Mouse (Mus musculus) neural tube, embryonic 12.5 days (tissue): Measurements from ENCODE around the gene Usp48. TPM values are rescaled to one million over a fixed set of nuclear protein-coding genes. Genes with fewer than 3 reads are reported as not detected.

Experiments
- ATAC-seq: fragments of 200-750 bp; cut with Nextera tagmentation; 2 replicates; pipeline ENCODE4 v1.8.0; 2017; ENCODE audit warnings: low read depth, mild to moderate bottlenecking, moderate TSS enrichment, moderate library complexity; ENCODE audit not compliant: low FRiP score
- H3K27ac ChIP-seq: fragments of 300-500 bp; sonication (generic); 2 replicates; pipeline ENCODE4 v1.5.1; 2016
- H3K27me3 ChIP-seq: fragments of 300-500 bp; sonication (generic); replicated peaks from 2 replicates; pipeline ENCODE4 v1.6.1; 2016; ENCODE audit warnings: mild to moderate bottlenecking
- H3K36me3 ChIP-seq: fragments of 300-500 bp; sonication (generic); 2 replicates; pipeline ENCODE4 v1.6.1; 2016; ENCODE audit warnings: mild to moderate bottlenecking
- H3K4me1 ChIP-seq: fragments of 300-500 bp; sonication (generic); 2 replicates; pipeline ENCODE4 v1.6.1; 2016
- H3K4me2 ChIP-seq: fragments of 300-500 bp; sonication (generic); replicated peaks from 2 replicates; pipeline ENCODE4 v1.6.1; 2016; ENCODE audit warnings: mild to moderate bottlenecking
- H3K4me3 ChIP-seq: fragments of 300-500 bp; sonication (generic); 2 replicates; pipeline ENCODE4 v1.5.1; 2016
- H3K9ac ChIP-seq: fragments of 300-500 bp; sonication (generic); 2 replicates; pipeline ENCODE4 v1.6.1; 2016; ENCODE audit warnings: mild to moderate bottlenecking
- H3K9me3 ChIP-seq: fragments of 300-500 bp; sonication (generic); 2 replicates; pipeline ENCODE4 v1.6.1; 2016; ENCODE audit warnings: mild to moderate bottlenecking
- WGBS: fragments of 180-500 bp; shearing (Covaris S2); methylation state at CpG from one replicate; pipeline ENCODE4 v1.1.7; 2016; 5-methylcytosine and 5-hydroxymethylcytosine counted together
- polyA plus RNA-seq: library from polyadenylated mRNA; unstranded; fragments of >200 nt; fragmentation: Nextera tagmentation; extraction: Ambion mirVana; gene quantifications from 2 replicates; pipeline ENCODE4 v1.2.1, GENCODE M21; 2016

Gene Usp48
- polyA plus RNA-seq, 1 experiment from 2014 or later = 79.0 TPM

DNA sequence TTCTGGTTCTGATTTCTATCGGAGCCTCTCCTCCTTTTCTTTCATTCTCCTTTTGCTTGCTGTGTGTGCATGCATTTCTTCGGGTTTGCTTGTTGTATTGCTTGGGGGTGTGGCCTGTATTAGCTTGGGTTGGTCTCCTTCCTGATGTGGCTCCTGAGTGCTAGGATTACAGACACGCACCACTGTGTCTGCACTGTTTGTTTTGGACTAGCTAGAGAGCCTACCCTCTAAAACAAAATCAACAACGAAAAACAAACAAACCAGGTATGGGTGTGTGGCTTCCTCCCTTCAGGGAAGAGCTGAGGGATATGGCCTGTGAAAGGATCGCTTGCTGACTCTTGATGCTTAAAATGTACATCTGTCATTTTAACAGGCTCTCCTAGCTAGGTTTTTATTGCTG, 57.4 kb downstream of the Usp48 start:
- H3K9ac ChIP-seq = no peak overlapping the region
- no peak overlapping the region for H3K4me2 ChIP-seq
- no peak overlapping the region for H3K27ac ChIP-seq
- peaks cover 96% of the 10 kb centered on the region for H3K36me3 ChIP-seq
- no peak for ATAC-seq
- no peaks in the 10 kb centered on the region for H3K9me3 ChIP-seq
- no peaks in the 10 kb centered on the region; the same call in 1 of the 2 replicates for H3K4me1 ChIP-seq
- WGBS = 91% methylated on average over 5 of the region's 5 CpGs
- no peak overlapping the region for H3K4me3 ChIP-seq
- no peaks in the 10 kb centered on the region for H3K27me3 ChIP-seq

DNA sequence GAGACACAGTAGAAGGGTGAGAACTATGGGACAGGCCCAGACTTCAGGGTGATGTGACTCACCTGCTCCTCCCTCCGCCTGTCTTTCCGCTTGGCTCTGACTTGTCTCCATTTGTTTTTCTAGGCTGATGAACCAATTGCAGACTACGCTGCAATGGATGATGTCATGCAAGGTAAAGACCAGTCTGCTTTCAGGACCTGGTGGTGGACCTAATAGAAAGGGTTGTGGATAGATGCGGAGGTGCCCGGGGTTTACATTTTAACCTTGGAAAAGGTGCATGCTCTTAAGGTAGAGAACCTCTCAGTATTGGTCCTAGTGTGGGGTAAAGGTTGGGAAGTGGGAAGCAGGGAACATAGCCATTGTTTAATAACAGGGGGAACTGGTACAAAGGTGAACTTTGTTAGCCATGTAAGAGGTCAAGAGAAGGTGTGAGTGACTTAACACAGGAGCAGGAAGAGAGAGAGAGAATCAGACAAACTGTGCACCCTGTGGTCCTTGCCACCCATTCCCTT, 59.3 kb downstream of the Usp48 start:
- Histone ChIP-seq H3K4me1 (no peaks in the 10 kb centered on the region; the same call in 1 of the 2 replicates), H3K27me3 (no peaks in the 10 kb centered on the region), H3K9me3 (no peaks in the 10 kb centered on the region), H3K4me3 (no peak overlapping the region), H3K4me2 (no peak overlapping the region), H3K27ac (no peak overlapping the region), H3K9ac (no peak overlapping the region), H3K36me3 (peaks cover 96% of the 10 kb centered on the region)
- WGBS = 95% methylated on average over 5 of the region's 5 CpGs
- no peak for ATAC-seq

DNA sequence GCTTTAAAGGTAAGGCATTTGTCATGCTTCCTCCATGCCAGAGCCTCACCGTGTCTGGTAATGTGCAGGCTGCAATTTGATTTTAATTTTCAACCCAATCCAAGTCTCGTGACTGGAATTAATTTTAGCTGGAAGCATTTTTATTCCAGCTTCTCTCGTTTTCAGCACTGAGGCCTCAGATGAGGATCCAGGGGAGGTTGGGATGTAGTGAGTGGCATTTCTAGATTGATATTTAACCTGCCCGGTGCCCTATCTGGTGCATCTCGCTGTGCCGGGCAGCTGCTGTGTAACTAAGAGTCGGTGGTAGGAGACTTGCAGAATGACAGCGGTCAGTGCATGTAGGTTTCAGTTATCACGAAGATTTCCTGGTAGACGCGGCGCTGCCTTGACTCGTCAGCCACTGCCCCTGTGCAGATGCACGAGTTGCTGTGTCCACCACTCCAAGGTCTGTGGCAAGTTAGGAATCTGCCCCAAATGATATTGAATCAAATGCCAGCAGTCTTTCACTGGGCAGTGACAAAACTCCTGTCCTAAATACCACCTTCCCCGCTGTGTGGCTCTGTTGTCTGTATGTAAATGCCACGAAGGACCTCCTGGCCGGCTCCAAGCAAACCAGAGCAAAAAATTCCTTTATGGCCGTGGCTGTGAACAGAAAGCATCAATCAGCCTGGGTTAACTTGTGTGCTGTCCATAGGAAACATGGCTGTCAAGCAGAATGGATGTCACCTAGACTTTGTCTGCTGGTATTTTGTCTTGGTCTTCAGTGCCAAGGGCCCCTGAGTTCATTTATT, 61.9 kb downstream of the Usp48 start:
- Histone ChIP-seq H3K36me3 (peaks cover 76% of the 10 kb centered on the region), H3K4me3 (no peak overlapping the region)
- 76% methylated on average over 18 of the region's 18 CpGs for WGBS

DNA sequence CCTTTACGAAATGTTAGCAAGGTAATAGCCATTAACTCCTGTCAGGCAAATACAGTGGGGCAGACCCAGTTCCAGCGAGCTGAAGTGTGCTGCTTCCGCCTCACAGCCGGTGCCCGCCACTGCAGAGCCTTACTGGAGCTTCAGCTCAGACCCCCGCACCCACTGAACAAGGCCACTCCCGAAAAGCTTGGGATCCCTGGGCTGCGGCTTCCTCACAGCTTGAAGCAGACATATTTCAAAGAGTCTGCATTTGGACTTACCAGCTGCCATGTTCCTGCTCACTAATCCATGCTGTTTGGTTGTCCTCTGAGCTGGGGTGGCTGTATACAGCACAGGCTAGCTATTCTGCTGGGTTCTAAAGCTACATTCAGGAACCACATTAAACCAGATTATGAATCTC, 64.1 kb downstream of the Usp48 start:
- Histone ChIP-seq H3K27ac (no peak overlapping the region), H3K27me3 (no peaks in the 10 kb centered on the region), H3K4me3 (no peak overlapping the region), H3K9ac (no peak overlapping the region), H3K9me3 (no peaks in the 10 kb centered on the region), H3K36me3 (peaks cover 54% of the 10 kb centered on the region), H3K4me1 (peaks cover 9% of the 10 kb centered on the region), H3K4me2 (no peak overlapping the region)
- no peak for ATAC-seq
- 87% methylated on average over 8 of the region's 8 CpGs for WGBS

More for the DNA sequence above, 61.9 kb downstream of the Usp48 start:
- Histone ChIP-seq H3K4me2 (no peak overlapping the region), H3K4me1 (peaks cover 3% of the 10 kb centered on the region; the same call in 1 of the 2 replicates), H3K27me3 (no peaks in the 10 kb centered on the region), H3K27ac (no peak overlapping the region), H3K9ac (no peak overlapping the region), H3K9me3 (no peaks in the 10 kb centered on the region)
- ATAC-seq = no peak

DNA sequence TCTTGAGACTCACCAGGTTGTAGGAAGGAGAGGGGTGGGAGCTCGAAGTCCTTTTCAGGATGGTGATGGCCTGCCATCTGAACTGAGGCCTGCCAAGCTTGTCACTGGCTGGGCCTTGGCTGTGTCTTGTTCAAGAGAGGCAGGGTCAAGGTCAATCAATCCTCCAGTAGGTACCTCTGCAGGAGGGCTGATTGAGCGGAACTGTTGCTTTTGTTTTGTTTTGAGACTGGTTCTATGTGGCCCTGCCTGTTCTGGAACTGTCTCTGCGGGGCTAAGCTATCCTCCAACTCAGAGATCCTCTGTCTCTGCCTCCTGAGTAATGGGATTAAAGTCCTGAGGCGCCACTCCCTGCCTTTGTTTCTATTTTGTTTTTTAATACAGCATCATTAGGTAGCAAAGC, 66.0 kb downstream of the Usp48 start:
- no peak for ATAC-seq
- no peaks in the 10 kb centered on the region for H3K9me3 ChIP-seq
- peaks cover 13% of the 10 kb centered on the region for H3K4me1 ChIP-seq
- H3K27me3 ChIP-seq = peaks cover 12% of the 10 kb centered on the region
- no peak overlapping the region for H3K9ac ChIP-seq
- WGBS = 65% methylated on average over 4 of the region's 4 CpGs
- no peak overlapping the region for H3K27ac ChIP-seq
- H3K4me2 ChIP-seq = no peak overlapping the region
- H3K36me3 ChIP-seq = peaks cover 37% of the 10 kb centered on the region
- H3K4me3 ChIP-seq = no peak overlapping the region

DNA sequence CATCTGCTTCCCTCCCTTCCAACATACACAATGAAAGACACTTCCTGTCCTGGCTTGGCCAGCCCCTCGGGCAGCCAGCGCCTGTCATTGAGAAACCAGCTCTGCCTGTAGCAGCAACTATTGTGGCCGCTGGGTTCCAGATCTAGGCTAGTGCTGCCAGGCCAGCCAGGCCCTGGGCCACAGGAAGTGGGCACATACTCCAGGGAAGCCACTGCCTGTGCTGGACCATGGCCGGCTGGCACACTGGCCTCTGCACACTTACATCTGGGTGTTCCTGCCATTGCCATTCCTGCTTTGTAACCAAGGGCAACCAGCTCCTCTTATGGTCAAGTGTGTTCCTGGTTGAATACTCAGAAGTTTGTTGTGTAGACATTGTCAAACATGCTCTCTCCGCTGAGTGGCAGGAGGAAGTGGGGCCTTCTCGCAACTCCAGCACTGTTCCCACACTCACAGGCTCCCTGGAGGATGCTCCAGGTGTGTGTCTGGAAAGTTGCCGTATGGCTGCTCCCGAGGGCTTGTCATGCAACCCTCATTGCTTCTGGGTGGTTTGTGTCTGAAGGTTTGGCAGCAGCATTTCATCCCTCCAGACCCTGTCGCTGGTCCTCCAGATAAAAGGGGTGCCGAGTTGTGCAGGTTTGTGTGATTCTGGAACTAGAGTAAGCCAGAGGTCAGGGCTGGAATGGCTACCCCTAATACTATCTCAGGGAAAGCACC, 67.0 kb downstream of the Usp48 start:
- H3K27me3 ChIP-seq = peaks cover 22% of the 10 kb centered on the region
- H3K4me1 ChIP-seq = peaks cover 14% of the 10 kb centered on the region
- no peak for ATAC-seq
- H3K4me3 ChIP-seq = no peak overlapping the region
- H3K36me3 ChIP-seq = peaks cover 27% of the 10 kb centered on the region
- H3K4me2 ChIP-seq = no peak overlapping the region
- 69% methylated on average over 10 of the region's 10 CpGs for WGBS
- H3K9me3 ChIP-seq = no peaks in the 10 kb centered on the region
- no peak overlapping the region for H3K27ac ChIP-seq
- no peak overlapping the region for H3K9ac ChIP-seq

DNA sequence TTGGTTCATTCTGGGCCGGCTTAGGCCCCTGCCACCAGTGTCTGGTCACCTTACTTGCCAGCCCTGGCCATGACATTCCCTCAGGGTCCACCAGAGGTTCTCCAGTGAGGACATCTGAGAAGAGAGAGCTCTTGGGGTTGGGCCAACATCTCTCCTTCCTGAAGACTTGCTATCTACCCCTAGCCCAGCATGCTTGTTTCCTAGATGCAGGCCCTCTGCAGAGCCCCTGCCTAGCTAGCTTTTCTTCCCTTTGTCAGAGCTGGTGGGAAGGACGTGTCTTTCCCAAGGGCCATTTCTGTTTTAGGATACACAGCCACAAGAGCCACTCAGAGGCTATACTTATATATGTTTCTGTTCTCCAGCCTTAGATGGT, 67.5 kb downstream of the Usp48 start:
- Histone ChIP-seq H3K27ac (no peak overlapping the region), H3K36me3 (peaks cover 23% of the 10 kb centered on the region), H3K9me3 (no peaks in the 10 kb centered on the region), H3K9ac (no peak overlapping the region), H3K4me3 (no peak overlapping the region), H3K4me1 (peaks cover 14% of the 10 kb centered on the region), H3K4me2 (no peak overlapping the region), H3K27me3 (peaks cover 26% of the 10 kb centered on the region)
- no peak for ATAC-seq
- 55% methylated on average over 2 of the region's 2 CpGs for WGBS

DNA sequence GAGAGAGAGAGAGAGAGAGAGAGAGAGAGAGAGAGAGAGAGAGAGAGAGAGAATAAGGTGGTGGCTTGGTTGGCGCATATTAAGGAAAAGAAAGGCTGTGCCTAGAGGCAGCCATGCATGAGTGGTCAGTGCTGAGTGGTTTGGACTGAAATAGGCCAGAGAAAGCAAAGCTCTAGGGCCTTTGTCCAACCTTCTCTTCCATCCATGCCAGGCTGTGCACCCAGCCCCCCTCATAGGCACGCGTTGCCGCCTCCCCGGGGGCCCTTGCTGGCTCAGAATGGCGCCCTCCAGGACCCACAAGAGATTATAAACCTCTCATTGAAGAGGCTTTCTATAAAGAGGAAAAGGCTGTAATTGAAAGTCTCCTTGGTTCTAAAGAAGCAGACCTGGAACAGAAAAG, 68.0 kb downstream of the Usp48 start:
- Histone ChIP-seq H3K9ac (no peak overlapping the region), H3K27me3 (peaks cover 29% of the 10 kb centered on the region), H3K9me3 (no peaks in the 10 kb centered on the region), H3K36me3 (peaks cover 18% of the 10 kb centered on the region), H3K27ac (no peak overlapping the region), H3K4me3 (no peak overlapping the region), H3K4me2 (no peak overlapping the region), H3K4me1 (peaks cover 16% of the 10 kb centered on the region)
- 66% methylated on average over 6 of the region's 6 CpGs for WGBS
- no peak for ATAC-seq

DNA sequence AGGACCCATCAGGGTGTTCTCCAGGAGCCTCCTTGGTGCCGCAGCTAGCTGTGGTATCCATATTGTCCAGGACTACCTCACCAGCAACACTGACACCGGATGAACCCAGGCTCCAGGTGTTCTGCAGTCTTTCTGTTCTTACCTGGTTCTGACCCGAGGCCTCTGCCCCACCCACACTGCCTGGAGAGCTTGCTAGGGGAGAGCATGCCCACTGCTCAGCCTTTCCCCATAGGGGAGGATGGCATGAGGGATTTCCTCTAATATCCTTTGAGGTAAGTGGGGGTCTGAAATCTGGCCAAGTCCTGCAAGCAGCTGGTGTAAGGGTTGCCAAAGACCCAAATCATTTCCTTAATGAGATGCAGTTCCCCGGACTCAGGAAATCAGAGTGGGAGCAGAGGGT, 69.9 kb downstream of the Usp48 start:
- H3K9me3 ChIP-seq = no peaks in the 10 kb centered on the region
- H3K9ac ChIP-seq = no peak overlapping the region
- peaks cover 32% of the 10 kb centered on the region for H3K27me3 ChIP-seq
- ATAC-seq = no peak
- H3K27ac ChIP-seq = no peak overlapping the region
- no peaks in the 10 kb centered on the region for H3K36me3 ChIP-seq
- 88% methylated on average over 4 of the region's 4 CpGs for WGBS
- no peak overlapping the region for H3K4me2 ChIP-seq
- no peak overlapping the region for H3K4me3 ChIP-seq
- peaks cover 22% of the 10 kb centered on the region for H3K4me1 ChIP-seq

DNA sequence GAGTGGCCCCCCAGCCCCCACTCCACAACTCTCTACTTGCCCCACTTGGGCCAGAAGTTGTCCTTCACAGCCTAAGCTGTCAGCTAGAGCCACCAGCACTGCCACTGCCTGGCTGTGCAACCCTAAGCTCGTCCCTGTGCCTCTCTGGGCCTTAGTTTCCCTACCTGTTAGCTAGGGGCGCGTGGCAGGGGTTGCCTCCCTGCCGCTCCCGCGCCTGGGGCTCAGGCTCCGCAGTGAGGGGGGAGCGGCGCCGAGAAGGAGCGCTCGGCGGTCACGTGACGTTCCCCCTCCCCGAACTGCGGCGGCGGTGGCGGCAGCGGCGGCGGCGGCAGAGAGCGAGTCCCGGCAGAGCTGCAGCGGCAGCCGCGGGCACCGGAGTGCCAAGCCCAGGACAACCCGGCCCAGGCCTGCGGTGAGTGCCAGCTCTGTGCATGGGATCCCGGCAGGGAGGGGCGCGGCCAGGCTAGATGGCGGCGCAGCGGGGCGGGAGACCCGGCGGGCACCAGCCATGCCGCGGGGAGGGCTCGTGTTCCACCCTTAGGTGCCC, 71.0 kb downstream of the Usp48 start, which contains the start of gene Rap1gap:
TSS of gene Rap1gap (plus strand) at position 294 of the 547 bp plus-strand sequence.
- H3K9me3 ChIP-seq = no peaks in the 10 kb centered on the region
- H3K27me3 ChIP-seq = peaks cover 32% of the 10 kb centered on the region
- peak; percentile 51 for ATAC-seq
- under 1% methylated on average over 44 of the region's 44 CpGs for WGBS
- no peaks in the 10 kb centered on the region for H3K36me3 ChIP-seq
- no peak within 1 kb of the TSS for H3K27ac ChIP-seq
- H3K9ac ChIP-seq = peak within 1 kb of the TSS; percentile 69
- peaks cover 22% of the 10 kb centered on the region for H3K4me1 ChIP-seq
- H3K4me3 ChIP-seq = peak within 1 kb of the TSS; percentile 52
- peak within 1 kb of the TSS; percentile 87 for H3K4me2 ChIP-seq

DNA sequence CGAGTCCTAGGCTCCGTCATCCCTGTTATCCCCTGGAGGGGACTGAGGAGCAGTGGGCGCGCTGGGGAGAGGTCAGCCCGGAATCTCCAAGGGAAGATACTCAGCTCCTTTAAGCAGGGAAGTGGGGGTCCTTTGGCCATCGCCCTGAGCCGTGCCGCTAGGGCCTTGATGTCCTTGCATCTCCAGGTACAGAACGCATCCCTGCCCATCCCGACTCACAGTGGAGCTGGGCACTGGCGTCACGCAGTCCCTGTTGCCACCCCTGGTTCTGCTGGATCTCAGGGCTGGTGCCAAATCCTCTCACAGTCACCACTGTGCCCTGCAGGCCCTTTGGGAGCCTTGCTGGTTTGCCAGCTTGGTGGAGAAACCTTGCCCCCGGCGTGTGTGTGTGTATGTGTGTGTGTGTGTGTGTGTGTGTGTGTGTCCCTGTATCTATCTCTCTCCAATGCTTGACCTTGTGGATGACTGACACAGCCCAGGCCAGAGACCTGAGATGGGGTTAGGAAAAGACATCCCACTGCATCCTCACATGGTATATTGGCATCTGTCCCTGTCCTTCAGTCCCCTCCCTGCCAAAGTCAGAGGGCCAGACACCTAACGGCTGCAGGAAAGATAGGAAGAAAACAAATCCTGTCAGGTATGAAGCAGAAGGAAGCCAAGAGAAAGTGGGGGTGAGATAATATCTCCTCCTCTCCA, 71.6 kb downstream of the Usp48 start:
- Histone ChIP-seq H3K27me3 (peaks cover 32% of the 10 kb centered on the region), H3K4me2 (peak overlapping the region; percentile 87), H3K9ac (peak overlapping the region; percentile 69), H3K27ac (no peak overlapping the region), H3K36me3 (no peaks in the 10 kb centered on the region), H3K9me3 (no peaks in the 10 kb centered on the region), H3K4me3 (peak overlapping the region; percentile 52), H3K4me1 (peaks cover 22% of the 10 kb centered on the region)
- ATAC-seq = peak; percentile 30; the same call in 1 of the 2 replicates
- 16% methylated on average over 15 of the region's 15 CpGs for WGBS

DNA sequence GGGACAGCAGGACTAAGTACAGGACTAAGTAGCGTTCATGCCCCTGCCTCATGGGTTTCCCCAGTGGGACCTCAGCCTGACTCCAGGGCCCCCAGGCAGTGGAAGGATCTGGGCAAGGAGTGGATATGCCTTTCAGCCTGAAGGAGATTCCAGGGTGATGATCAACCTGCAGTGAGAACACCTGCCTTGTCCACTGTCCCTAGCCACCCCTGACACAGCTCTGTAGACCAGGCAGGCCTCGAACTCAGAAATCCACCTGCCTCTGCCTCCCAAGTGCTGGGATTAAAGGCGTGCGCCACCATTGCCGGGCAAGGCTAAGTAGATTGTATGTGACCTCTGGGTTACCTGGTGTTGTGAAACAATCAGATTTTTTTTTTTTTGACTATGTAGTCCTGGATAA, 72.2 kb downstream of the Usp48 start:
- Histone ChIP-seq H3K9ac (no peak overlapping the region), H3K4me3 (no peak overlapping the region), H3K27me3 (peaks cover 32% of the 10 kb centered on the region), H3K9me3 (no peaks in the 10 kb centered on the region), H3K36me3 (no peaks in the 10 kb centered on the region), H3K27ac (no peak overlapping the region), H3K4me2 (peak overlapping the region; percentile 87; the same call in 1 of the 2 replicates), H3K4me1 (peaks cover 16% of the 10 kb centered on the region)
- 94% methylated on average over 5 of the region's 5 CpGs for WGBS
- ATAC-seq = no peak
